Mouse (Mus musculus) CH12.LX (cell line): ENCODE results near the gene Lima1. TPM values are rescaled to one million over a fixed set of nuclear protein-coding genes. Genes with fewer than 3 reads are reported as not detected.
A peak's percentile ranks its signal among the peaks of the same experiment; 100 is the strongest.

ENCODE experiments used
- DNase-seq: peaks from one replicate; pipeline ENCODE4 v3.0.0-alpha.2; 2013; ENCODE audit errors: extremely low read depth
- H3K27ac ChIP-seq: 2 replicates; pipeline ENCODE4 v1.5.1; 2012; ENCODE audit warnings: low read depth, mild to moderate bottlenecking, control low read depth, moderate library complexity; ENCODE audit not compliant: insufficient read depth
- H3K27me3 ChIP-seq: replicated peaks from 2 replicates; pipeline ENCODE3; 2012; ENCODE audit warnings: inconsistent platforms
- H3K36me3 ChIP-seq, 2 experiments: replicated peaks in 1 of 2; 2 replicates each; pipeline versions ENCODE3 to v1.6.1; 2012; ENCODE audit warnings: inconsistent platforms in 1 of 2, low read length in 1 of 2, mild to moderate bottlenecking in 1 of 2, mixed read lengths in 1 of 2, moderate library complexity in 1 of 2; ENCODE audit not compliant: control insufficient read depth in 1 of 2, insufficient read depth in 1 of 2
- H3K4me1 ChIP-seq, 2 experiments: 2 replicates each; pipeline ENCODE4 v1.6.1; 2012; ENCODE audit warnings: inconsistent platforms in 1 of 2, moderate library complexity in 1 of 2; ENCODE audit not compliant: insufficient read depth in 2 of 2, control insufficient read depth in 1 of 2
- H3K4me2 ChIP-seq: 2 replicates; pipeline ENCODE4 v1.6.1; 2012; ENCODE audit warnings: low read depth, mild to moderate bottlenecking, control low read depth; ENCODE audit not compliant: poor library complexity, insufficient read depth, severe bottlenecking
- H3K4me3 ChIP-seq, 3 experiments: fragments of 150-350 bp in 1 of 3; sonication (generic) in 1 of 3; replicated peaks in 1 of 3; 2 replicates each; pipeline versions ENCODE3 to v1.5.1; 2011 to 2012; ENCODE audit warnings: low read depth in 2 of 3, low read length in 2 of 3, mild to moderate bottlenecking in 2 of 3, moderate library complexity in 2 of 3, control low read depth in 1 of 3, improper control_type of control experiment in 1 of 3, inconsistent platforms in 1 of 3, mixed read lengths in 1 of 3; ENCODE audit not compliant: poor library complexity in 1 of 3
- H3K79me2 ChIP-seq: replicated peaks from 2 replicates; pipeline ENCODE4 v1.6.1; 2012; ENCODE audit warnings: mild to moderate bottlenecking, moderate library complexity; ENCODE audit not compliant: control insufficient read depth, poor library complexity, insufficient read depth, severe bottlenecking; ENCODE audit errors: extremely low read depth
- H3K9ac ChIP-seq: 2 replicates; pipeline ENCODE4 v1.6.1; 2012; ENCODE audit warnings: low read depth, mild to moderate bottlenecking, control low read depth, moderate library complexity; ENCODE audit not compliant: insufficient read depth
- H3K9me3 ChIP-seq: replicated peaks from 2 replicates; pipeline ENCODE3; 2012; ENCODE audit warnings: low read length, inconsistent platforms, mixed read lengths
- BHLHE40 ChIP-seq: IDR thresholded peaks from 2 replicates; pipeline ENCODE4 v1.6.1; 2011; ENCODE audit warnings: mild to moderate bottlenecking, low read depth, low read length, improper control_type of control experiment
- CHD2 ChIP-seq: IDR thresholded peaks from 2 replicates; pipeline ENCODE4 v1.6.1; 2011; ENCODE audit warnings: low read length, improper control_type of control experiment
- E2F4 ChIP-seq: IDR thresholded peaks from 2 replicates; pipeline ENCODE4 v1.6.1; 2011; ENCODE audit warnings: low read depth, low read length, improper control_type of control experiment; ENCODE audit not compliant: insufficient replicate concordance
- ELF1 ChIP-seq: IDR thresholded peaks from 2 replicates; pipeline ENCODE4 v1.6.1; 2014; ENCODE audit warnings: low read depth, mild to moderate bottlenecking, inconsistent platforms, low read length, improper control_type of control experiment
- HCFC1 ChIP-seq: IDR thresholded peaks from 2 replicates; pipeline ENCODE4 v1.6.1; 2012; ENCODE audit warnings: low read depth, mild to moderate bottlenecking, inconsistent platforms, low read length, improper control_type of control experiment
- IRF4 ChIP-seq: IDR thresholded peaks from 2 replicates; pipeline ENCODE4 v1.6.1; 2014; ENCODE audit warnings: low read depth, mild to moderate bottlenecking, inconsistent platforms, low read length, improper control_type of control experiment
- JUN ChIP-seq: IDR thresholded peaks from 2 replicates; pipeline ENCODE4 v1.6.1; 2011; ENCODE audit warnings: low read depth, mild to moderate bottlenecking, low read length, improper control_type of control experiment, moderate library complexity; ENCODE audit not compliant: insufficient read depth
- MAX ChIP-seq: IDR thresholded peaks from 2 replicates; pipeline ENCODE4 v1.6.1; 2011; ENCODE audit warnings: low read length, improper control_type of control experiment
- MAZ ChIP-seq: IDR thresholded peaks from 2 replicates; pipeline ENCODE4 v1.6.1; 2012; ENCODE audit warnings: low read depth, mild to moderate bottlenecking, inconsistent platforms, low read length, improper control_type of control experiment, moderate library complexity
- MEF2A ChIP-seq: IDR thresholded peaks from 2 replicates; pipeline ENCODE4 v1.6.1; 2014; ENCODE audit warnings: low read depth, mild to moderate bottlenecking, inconsistent platforms, low read length, improper control_type of control experiment, borderline replicate concordance
- MXI1 ChIP-seq: IDR thresholded peaks from 2 replicates; pipeline ENCODE4 v1.6.1; 2011; ENCODE audit warnings: mild to moderate bottlenecking, low read depth, low read length, improper control_type of control experiment
- MYC ChIP-seq: IDR thresholded peaks from 2 replicates; pipeline ENCODE4 v1.6.1; 2011; ENCODE audit warnings: low read depth, mild to moderate bottlenecking, improper control_type of control experiment, low read length
- NELFE ChIP-seq: IDR thresholded peaks from 2 replicates; pipeline ENCODE4 v1.6.1; 2011; ENCODE audit warnings: low read depth, low read length, improper control_type of control experiment
- NRF1 ChIP-seq: IDR thresholded peaks from 2 replicates; pipeline ENCODE4 v1.6.1; 2014; ENCODE audit warnings: low read depth, mild to moderate bottlenecking, inconsistent platforms, low read length, improper control_type of control experiment, moderate library complexity
- POLR2A ChIP-seq: IDR thresholded peaks from 2 replicates; pipeline ENCODE4 v1.6.1; 2011; ENCODE audit warnings: low read depth, mild to moderate bottlenecking, improper control_type of control experiment, low read length
- RAD21 ChIP-seq: IDR thresholded peaks from 2 replicates; pipeline ENCODE4 v1.6.1; 2011; ENCODE audit warnings: low read depth, mild to moderate bottlenecking, low read length, improper control_type of control experiment, moderate library complexity
- SMC3 ChIP-seq: IDR thresholded peaks from 2 replicates; pipeline ENCODE4 v1.6.1; 2011; ENCODE audit warnings: low read depth, low read length, improper control_type of control experiment
- TBP ChIP-seq: conservative IDR thresholded peaks from 2 replicates; pipeline ENCODE4 v1.6.1; 2011; ENCODE audit warnings: low read depth, low read length, improper control_type of control experiment
- TCF12 ChIP-seq: IDR thresholded peaks from 2 replicates; pipeline ENCODE4 v1.6.1; 2014; ENCODE audit warnings: low read depth, mild to moderate bottlenecking, inconsistent platforms, low read length, improper control_type of control experiment
- UBTF ChIP-seq: IDR thresholded peaks from 2 replicates; pipeline ENCODE4 v1.6.1; 2012; ENCODE audit warnings: low read depth, mild to moderate bottlenecking, inconsistent platforms, low read length, improper control_type of control experiment, moderate library complexity
- USF1 ChIP-seq: IDR thresholded peaks from 2 replicates; pipeline ENCODE4 v1.6.1; 2014; ENCODE audit warnings: low read depth, mild to moderate bottlenecking, inconsistent platforms, low read length, improper control_type of control experiment
- USF2 ChIP-seq: conservative IDR thresholded peaks from 2 replicates; pipeline ENCODE4 v1.6.1; 2011; ENCODE audit warnings: low read depth, low read length, improper control_type of control experiment
- ZC3H11A ChIP-seq: IDR thresholded peaks from 2 replicates; pipeline ENCODE4 v1.6.1; 2012; ENCODE audit warnings: low read depth, mild to moderate bottlenecking, inconsistent platforms, low read length, improper control_type of control experiment
- ZKSCAN1 ChIP-seq: IDR thresholded peaks from 2 replicates; pipeline ENCODE4 v1.6.1; 2012; ENCODE audit warnings: low read depth, inconsistent platforms, low read length, improper control_type of control experiment, borderline replicate concordance
- ZMIZ1 ChIP-seq: IDR thresholded peaks from 2 replicates; pipeline ENCODE4 v1.6.1; 2012; ENCODE audit warnings: low read depth, mild to moderate bottlenecking, inconsistent platforms, low read length, improper control_type of control experiment
- ZNF384 ChIP-seq: IDR thresholded peaks from 2 replicates; pipeline ENCODE4 v1.6.1; 2012; ENCODE audit warnings: low read depth, low read length, improper control_type of control experiment, inconsistent platforms
- dilution Hi-C: fragments of 300-500 bp; cut with MboI; formaldehyde crosslinking; loops from 2 replicates; pipeline ENCODE4 v1.14.3; 2020; ENCODE audit warnings: low sequenced_read_pairs; ENCODE audit not compliant: extremely low pct_unique_long_range_greater_than_20kb, extremely low pct_ligation_motif_present
- in situ Hi-C: fragments of 300-500 bp; cut with MboI; formaldehyde crosslinking; loops from 3 replicates; pipeline ENCODE4 v1.14.3; 2019; ENCODE audit warnings: low sequenced_read_pairs, low pct_ligation_motif_present, low pct_unique_long_range_greater_than_20kb, mixed read lengths
- polyA plus RNA-seq: library from polyadenylated mRNA; unstranded; fragments of >175 nt; gene quantifications from 2 replicates; pipeline ENCODE4 v1.2.1, GENCODE M21; 2012; ENCODE audit warnings: low read depth; ENCODE audit not compliant: insufficient read length
- total RNA-seq, 2 experiments: library from RNA; depleted of rRNA; stranded (reverse); fragments of 300-350 nt in 1 of 2; fragments of >200 nt in 1 of 2; gene quantifications; 2 replicates each; pipeline ENCODE4 v1.2.3; 2012 to 2014

The Lima1 gene
- total and polyA plus RNA-seq, 3 experiments: 10.3 to 26.9 (median 18.7) TPM

GRCm38 (mm10) chr15:99772277-99772880 lies 102.9 kb downstream of the Lima1 start:
- Histone ChIP-seq H3K4me1 (peaks cover 3 to 51% of the 10 kb centered on the region in 2 experiments; a peak in 3 of 4 replicates), H3K4me3 (peak overlapping the region; percentile 75 to 94 (median 88)), H3K36me3 (peaks cover 0 to 13% of the 10 kb centered on the region in 2 experiments), H3K27me3 (no peaks in the 10 kb centered on the region), H3K79me2 (peaks cover 25% of the 10 kb centered on the region), H3K27ac (peak overlapping the region; percentile 72), H3K9me3 (no peaks in the 10 kb centered on the region), H3K4me2 (peak overlapping the region; percentile 85; the same call in 1 of the 2 replicates), H3K9ac (peak overlapping the region; percentile 84)
- in situ Hi-C loops: loop anchor here (5.0 kb wide), 1 partner anchor 45 kb away; the partner anchor contains the start of gene Cox14
- DNase-seq: peak; percentile 96
- dilution Hi-C loops: no loop called here
- TF ChIP-seq MEF2A (no peak), ZMIZ1 (peak; percentile 93), UBTF (0 out of 2 replicates have a peak, but pooled peaks have one; percentile 49), USF2 (no peak), POLR2A (peak; percentile 98), TCF12 (peak; percentile 84), ELF1 (peak; percentile 76), USF1 (peak; percentile 41; the same call in 1 of the 2 replicates), BHLHE40 (peak; percentile 40; the same call in 1 of the 2 replicates), TBP (peak; percentile 91), NELFE (peak; percentile 96), SMC3 (no peak), MAZ (no peak), MYC (peak; percentile 33; the same call in 1 of the 2 replicates), RAD21 (no peak), ZKSCAN1 (no peak), HCFC1 (peak; percentile 55; the same call in 1 of the 2 replicates)

- dilution Hi-C loops: no loop called here
- Histone ChIP-seq H3K4me3 (peak overlapping the region; percentile 75 to 94 (median 88)), H3K27ac (peak overlapping the region; percentile 72), H3K36me3 (peaks cover 2 to 17% of the 10 kb centered on the region in 2 experiments), H3K9ac (peak overlapping the region; percentile 84), H3K79me2 (peaks cover 25% of the 10 kb centered on the region), H3K4me2 (peak overlapping the region; percentile 85), H3K9me3 (no peaks in the 10 kb centered on the region), H3K27me3 (no peaks in the 10 kb centered on the region), H3K4me1 (peaks cover 3 to 55% of the 10 kb centered on the region in 2 experiments; a peak in 3 of 4 replicates)
- in situ Hi-C loops: loop anchor here (5.0 kb wide), 1 partner anchor 44 kb away; the partner anchor contains the start of gene Cox14
- peak; percentile 66 for DNase-seq
- TF ChIP-seq MYC (0 out of 2 replicates have a peak, but pooled peaks have one; percentile 31), NELFE (no peak), MAX (peak; percentile 49; the same call in 1 of the 2 replicates), UBTF (no peak), NRF1 (no peak), TBP (no peak), JUN (no peak), IRF4 (no peak), MXI1 (peak; percentile 30; the same call in 1 of the 2 replicates), CHD2 (no peak), ZNF384 (no peak), E2F4 (no peak), ZC3H11A (no peak)
Measured at GRCm38 (mm10) chr15:99771601-99772276, 103.5 kb downstream of the Lima1 start.
